Mouse (Mus musculus) kidney, embryonic 16.5 days (tissue): ENCODE results near the gene Wrb. TPM values are rescaled to one million over a fixed set of nuclear protein-coding genes. Genes with fewer than 3 reads are reported as not detected.

Experiments
- ATAC-seq: fragments of 200-750 bp; cut with Nextera tagmentation; 2 replicates; pipeline ENCODE4 v1.8.0; 2017; ENCODE audit warnings: moderate TSS enrichment; ENCODE audit not compliant: low FRiP score, low TSS enrichment
- H3K27ac ChIP-seq: fragments of 300-500 bp; sonication (generic); 2 replicates; pipeline ENCODE4 v1.5.1; 2014; ENCODE audit warnings: low read length
- H3K27me3 ChIP-seq: fragments of 300-500 bp; sonication (generic); 2 replicates; pipeline ENCODE4 v1.6.1; 2014; ENCODE audit warnings: low read length, control low read depth, mixed read lengths; ENCODE audit not compliant: insufficient read depth
- H3K36me3 ChIP-seq: fragments of 300-500 bp; sonication (generic); 2 replicates; pipeline ENCODE4 v1.6.1; 2014; ENCODE audit warnings: low read length, control low read depth, mixed read lengths; ENCODE audit not compliant: insufficient read depth
- H3K4me1 ChIP-seq: fragments of 300-500 bp; sonication (generic); 2 replicates; pipeline ENCODE4 v1.6.1; 2014; ENCODE audit warnings: low read length, control low read depth, mixed read lengths; ENCODE audit not compliant: insufficient read depth
- H3K4me2 ChIP-seq: fragments of 300-500 bp; sonication (generic); replicated peaks from 2 replicates; pipeline ENCODE4 v1.6.1; 2014; ENCODE audit warnings: low read depth, low read length
- H3K4me3 ChIP-seq: fragments of 300-500 bp; sonication (generic); 2 replicates; pipeline ENCODE4 v1.5.1; 2014; ENCODE audit warnings: mild to moderate bottlenecking, low read length
- H3K9ac ChIP-seq: fragments of 300-500 bp; sonication (generic); replicated peaks from 2 replicates; pipeline ENCODE4 v1.6.1; 2014; ENCODE audit warnings: low read length
- H3K9me3 ChIP-seq: fragments of 300-500 bp; sonication (generic); 2 replicates; pipeline ENCODE4 v1.6.1; 2016; ENCODE audit warnings: low read length, control low read depth
- WGBS: fragments of 180-500 bp; shearing (Covaris S2); extraction: QIAGEN DNeasy Blood & Tissue Kit; methylation state at CpG from one replicate; pipeline ENCODE4 v1.1.7; 2014; 5-methylcytosine and 5-hydroxymethylcytosine counted together
- polyA plus RNA-seq: library from polyadenylated mRNA; unstranded; fragments of >200 nt; fragmentation: Nextera tagmentation; extraction: Ambion mirVana; gene quantifications from 2 replicates; pipeline ENCODE4 v1.2.1, GENCODE M21; 2015

Wrb gene
- polyA plus RNA-seq, 1 experiment from 2014 or later, result 75.2 TPM

GRCm38 (mm10) chr16:96156019-96156418 lies 10.8 kb downstream of the Wrb start:
- H3K27me3 ChIP-seq, result no peaks in the 10 kb centered on the region
- H3K36me3 ChIP-seq, result peaks cover 18% of the 10 kb centered on the region
- H3K27ac ChIP-seq, result no peak overlapping the region
- WGBS, result 93% methylated on average over 8 of the region's 8 CpGs
- H3K9ac ChIP-seq, result no peak overlapping the region
- H3K9me3 ChIP-seq, result no peaks in the 10 kb centered on the region
- H3K4me1 ChIP-seq, result peaks cover 19% of the 10 kb centered on the region
- H3K4me3 ChIP-seq, result no peak overlapping the region
- H3K4me2 ChIP-seq, result no peak overlapping the region
- ATAC-seq, result no peak

GRCm38 (mm10) chr16:96157171-96157570 lies 12.0 kb downstream of the Wrb start:
- Histone ChIP-seq H3K27ac (no peak overlapping the region), H3K4me1 (peaks cover 19% of the 10 kb centered on the region), H3K27me3 (no peaks in the 10 kb centered on the region), H3K36me3 (peaks cover 18% of the 10 kb centered on the region), H3K4me2 (no peak overlapping the region), H3K9me3 (no peaks in the 10 kb centered on the region), H3K4me3 (no peak overlapping the region), H3K9ac (no peak overlapping the region)
- no peak for ATAC-seq
- 92% methylated on average over 11 of the region's 11 CpGs for WGBS

GRCm38 (mm10) chr16:96158511-96159080 lies 13.4 kb downstream of the Wrb start:
- ATAC-seq, result no peak; the same call in 1 of the 2 replicates
- H3K27ac ChIP-seq, result no peak overlapping the region; the same call in 1 of the 2 replicates

GRCm38 (mm10) chr16:96159091-96159731 lies 14.0 kb downstream of the Wrb start:
- ATAC-seq, result peak; percentile 88
- peaks cover 19% of the 10 kb centered on the region for H3K4me1 ChIP-seq
- no peaks in the 10 kb centered on the region for H3K27me3 ChIP-seq
- peak overlapping the region; percentile 99 for H3K4me2 ChIP-seq
- WGBS, result under 1% methylated on average over 62 of the region's 67 CpGs
- H3K9me3 ChIP-seq, result no peaks in the 10 kb centered on the region
- H3K9ac ChIP-seq, result peak overlapping the region; percentile 91
- peak overlapping the region; percentile 77 for H3K27ac ChIP-seq
- peak overlapping the region; percentile 63 for H3K4me3 ChIP-seq
- peaks cover 9% of the 10 kb centered on the region for H3K36me3 ChIP-seq

More at GRCm38 (mm10) chr16:96158511-96159080, 13.4 kb downstream of the Wrb start:
- 52% methylated on average over 12 of the region's 12 CpGs for WGBS
- H3K27me3 ChIP-seq, result no peaks in the 10 kb centered on the region
- H3K9ac ChIP-seq, result peak overlapping the region; percentile 91
- peaks cover 19% of the 10 kb centered on the region for H3K4me1 ChIP-seq
- H3K9me3 ChIP-seq, result no peaks in the 10 kb centered on the region
- peak overlapping the region; percentile 99 for H3K4me2 ChIP-seq
- H3K4me3 ChIP-seq, result peak overlapping the region; percentile 63
- peaks cover 13% of the 10 kb centered on the region for H3K36me3 ChIP-seq

GRCm38 (mm10) chr16:96159794-96160346 lies 14.7 kb downstream of the Wrb start:
- peak overlapping the region; percentile 91 for H3K9ac ChIP-seq
- peaks cover 19% of the 10 kb centered on the region for H3K4me1 ChIP-seq
- H3K27me3 ChIP-seq, result no peaks in the 10 kb centered on the region
- ATAC-seq, result 0 out of 2 replicates have a peak, but pooled peaks have one; percentile 27
- H3K9me3 ChIP-seq, result no peaks in the 10 kb centered on the region
- 78% methylated on average over 20 of the region's 20 CpGs for WGBS
- H3K4me2 ChIP-seq, result peak overlapping the region; percentile 99
- H3K4me3 ChIP-seq, result peak overlapping the region; percentile 63
- peaks cover 7% of the 10 kb centered on the region; the same call in 1 of the 2 replicates for H3K36me3 ChIP-seq
- H3K27ac ChIP-seq, result peak overlapping the region; percentile 77

- H3K27me3 ChIP-seq, result no peaks in the 10 kb centered on the region
- no peak overlapping the region for H3K27ac ChIP-seq
- WGBS, result 42% methylated on average over 1 of the region's 1 CpGs
- H3K9ac ChIP-seq, result no peak overlapping the region
- H3K36me3 ChIP-seq, result peaks cover 7% of the 10 kb centered on the region; the same call in 1 of the 2 replicates
- no peak for ATAC-seq
- peaks cover 19% of the 10 kb centered on the region for H3K4me1 ChIP-seq
- no peaks in the 10 kb centered on the region for H3K9me3 ChIP-seq
- H3K4me3 ChIP-seq, result no peak overlapping the region
- H3K4me2 ChIP-seq, result no peak overlapping the region
Observed at GRCm38 (mm10) chr16:96160927-96161326, 15.7 kb downstream of the Wrb start.

GRCm38 (mm10) chr16:96161336-96161735 lies 16.1 kb downstream of the Wrb start:
- Histone ChIP-seq H3K36me3 (0 out of 2 replicates have a peak, but pooled peaks cover 4% of the 10 kb centered on the region), H3K4me3 (no peak overlapping the region), H3K9ac (no peak overlapping the region), H3K9me3 (no peaks in the 10 kb centered on the region), H3K27me3 (no peaks in the 10 kb centered on the region), H3K4me1 (peaks cover 19% of the 10 kb centered on the region), H3K4me2 (no peak overlapping the region), H3K27ac (no peak overlapping the region)
- no peak for ATAC-seq
- 86% methylated on average over 4 of the region's 4 CpGs for WGBS

- no peak for ATAC-seq
- Histone ChIP-seq H3K4me1 (no peaks in the 10 kb centered on the region), H3K4me3 (no peak overlapping the region), H3K4me2 (no peak overlapping the region), H3K9ac (no peak overlapping the region), H3K27me3 (no peaks in the 10 kb centered on the region), H3K27ac (no peak overlapping the region), H3K9me3 (no peaks in the 10 kb centered on the region), H3K36me3 (no peaks in the 10 kb centered on the region)
- WGBS, result 66% methylated on average over 4 of the region's 4 CpGs
Observed at GRCm38 (mm10) chr16:96165723-96166264, 20.6 kb downstream of the Wrb start.

GRCm38 (mm10) chr16:96168837-96169236 lies 23.6 kb downstream of the Wrb start:
- WGBS, result 92% methylated on average over 4 of the region's 4 CpGs
- no peaks in the 10 kb centered on the region for H3K9me3 ChIP-seq
- no peak for ATAC-seq

More at GRCm38 (mm10) chr16:96168837-96169236, 23.6 kb downstream of the Wrb start:
- Histone ChIP-seq H3K27ac (no peak overlapping the region), H3K27me3 (no peaks in the 10 kb centered on the region), H3K36me3 (no peaks in the 10 kb centered on the region), H3K4me3 (no peak overlapping the region), H3K9ac (no peak overlapping the region), H3K4me2 (no peak overlapping the region), H3K4me1 (peaks cover 4% of the 10 kb centered on the region; the same call in 1 of the 2 replicates)
